Comparison of ENCODE assay signal across 8 mouse cellular contexts in genomic region chr4:53631316-53632010, GRCm38 (mm10). TPM values are rescaled to one million over a fixed set of nuclear protein-coding genes. Genes with fewer than 3 reads are reported as not detected.
DNase-seq lines count a peak whose midpoint lies in the region; ATAC-seq and TF ChIP-seq lines count a peak whose summit lies in the region.

Fsd1l (plus strand) TSS chr4:53631471.

- peaks cover 12% of the 10 kb centered on the region for H3K27me3 ChIP-seq in CH12.LX (replicated peaks)
- H3K27me3 ChIP-seq in forebrain, embryonic 12.5 days: peaks cover 4% of the 10 kb centered on the region; the same call in 1 of the 2 replicates
- no peaks in the 10 kb centered on the region for H3K27me3 ChIP-seq in heart, embryonic 16.5 days (ENCODE audit: control insufficient read depth, insufficient read depth, low read length)
- H3K27me3 ChIP-seq in liver, embryonic 15.5 days: peaks cover 26% of the 10 kb centered on the region
- no peaks in the 10 kb centered on the region for H3K27me3 ChIP-seq in neural tube, embryonic 12.5 days (replicated peaks)
- H3K27me3 ChIP-seq in stomach, postnatal 0 days (ENCODE audit: control insufficient read depth, insufficient read depth, low read length): no peaks in the 10 kb centered on the region

- no peaks in the 10 kb centered on the region for H3K36me3 ChIP-seq in CH12.LX (replicated peaks in 1 of 2; ENCODE audit: control insufficient read depth in 1 of 2, insufficient read depth in 1 of 2, low read length in 1 of 2)
- H3K36me3 ChIP-seq in forebrain, embryonic 12.5 days (replicated peaks): no peaks in the 10 kb centered on the region
- H3K36me3 ChIP-seq in heart, embryonic 16.5 days (ENCODE audit: control insufficient read depth, insufficient read depth): no peaks in the 10 kb centered on the region
- H3K36me3 ChIP-seq in liver, embryonic 15.5 days (replicated peaks): no peaks in the 10 kb centered on the region
- no peaks in the 10 kb centered on the region for H3K36me3 ChIP-seq in neural tube, embryonic 12.5 days
- no peaks in the 10 kb centered on the region for H3K36me3 ChIP-seq in stomach, postnatal 0 days (ENCODE audit: control insufficient read depth, insufficient read depth, low read length)

- TF ChIP-seq CTCF in CH12.LX (conservative IDR thresholded peaks at IDR 0.05 in 1 of 2, IDR thresholded peaks at IDR 0.05 in 1 of 2; ENCODE audit: low read depth in 2 of 2, low read length in 2 of 2): peak in 1 of 2 experiments; percentile 7; a peak in 1 of 4 replicates
- TF ChIP-seq CTCF in stomach, postnatal 0 days (IDR thresholded peaks at IDR 0.05; ENCODE audit: low read depth): peak; percentile 63

- no peak for TF ChIP-seq EP300 in CH12.LX (IDR thresholded peaks at IDR 0.05; ENCODE audit: low read length)
- no peak for TF ChIP-seq EP300 in stomach, postnatal 0 days (optimal IDR thresholded peaks at IDR 0.05)

- no peaks in the 10 kb centered on the region; a peak in 1 of 4 replicates for H3K4me1 ChIP-seq in CH12.LX (ENCODE audit: control insufficient read depth in 1 of 2, insufficient read depth in 2 of 2)
- peaks cover 44% of the 10 kb centered on the region for H3K4me1 ChIP-seq in forebrain, embryonic 12.5 days
- H3K4me1 ChIP-seq in heart, embryonic 16.5 days (ENCODE audit: control insufficient read depth, insufficient read depth, low read length): peaks cover 2% of the 10 kb centered on the region
- H3K4me1 ChIP-seq in liver, embryonic 15.5 days (replicated peaks): peaks cover 8% of the 10 kb centered on the region; the same call in 1 of the 2 replicates
- peaks cover 26% of the 10 kb centered on the region for H3K4me1 ChIP-seq in neural tube, embryonic 12.5 days
- H3K4me1 ChIP-seq in stomach, postnatal 0 days (replicated peaks; ENCODE audit: control insufficient read depth, insufficient read depth): no peaks in the 10 kb centered on the region

- no peak for TF ChIP-seq POLR2A in CH12.LX (IDR thresholded peaks at IDR 0.05; ENCODE audit: low read depth, low read length)

- in situ Hi-C loops in CH12.LX (cut with MboI; ENCODE audit: low pct_ligation_motif_present, low pct_unique_long_range_greater_than_20kb, low sequenced_read_pairs): no loop called here

- WGBS in forebrain, embryonic 12.5 days: under 1% methylated on average over 86 of the region's 88 CpGs
- under 1% methylated on average over 79 of the region's 88 CpGs for WGBS in heart, embryonic 16.5 days
- WGBS in liver, embryonic 15.5 days (ENCODE audit: insufficient replicate concordance): under 1% methylated on average over 84 of the region's 88 CpGs
- under 1% methylated on average over 63 of the region's 88 CpGs for WGBS in neural tube, embryonic 12.5 days
- WGBS in stomach, postnatal 0 days: under 1% methylated on average over 57 of the region's 88 CpGs

- H3K4me3 ChIP-seq in CH12.LX (replicated peaks in 1 of 3; ENCODE audit: low read depth in 2 of 3, low read length in 2 of 3, poor library complexity in 1 of 3): peak within 1 kb of the TSS; percentile 24 to 60 (median 54)
- peak within 1 kb of the TSS; percentile 91 for H3K4me3 ChIP-seq in forebrain, embryonic 12.5 days (replicated peaks)
- H3K4me3 ChIP-seq in heart, embryonic 16.5 days (ENCODE audit: low read length): peak within 1 kb of the TSS; percentile 87
- peak within 1 kb of the TSS; percentile 61 for H3K4me3 ChIP-seq in liver, embryonic 15.5 days (replicated peaks)
- peak within 1 kb of the TSS; percentile 86 for H3K4me3 ChIP-seq in neural tube, embryonic 12.5 days
- H3K4me3 ChIP-seq in stomach, postnatal 0 days (ENCODE audit: low read depth, low read length): peak within 1 kb of the TSS; percentile 78

- dilution Hi-C loops in CH12.LX (cut with MboI; ENCODE audit: extremely low pct_ligation_motif_present, extremely low pct_unique_long_range_greater_than_20kb, low sequenced_read_pairs): no loop called here

- peak; percentile 91 for ATAC-seq in forebrain, embryonic 12.5 days (ENCODE audit: low FRiP score)
- peak; percentile 79 for ATAC-seq in heart, embryonic 16.5 days (replicated peaks; ENCODE audit: extremely low read depth, insufficient read depth, low FRiP score)
- peak; percentile 81 for ATAC-seq in liver, embryonic 15.5 days (ENCODE audit: insufficient read depth)
- peak; percentile 91 for ATAC-seq in neural tube, embryonic 12.5 days (ENCODE audit: low FRiP score, low read depth)
- peak; percentile 88 for ATAC-seq in stomach, postnatal 0 days (ENCODE audit: low FRiP score, low TSS enrichment)

- DNase-seq in CH12.LX (ENCODE audit: extremely low read depth): peak; percentile 7
- DNase-seq in c-Kit-positive CD71-positive TER-119-positive erythroid progenitor cells, embryonic 14.5 days (ENCODE audit: low spot score): peak; percentile 12
- peak; percentile 71 to 83 for DNase-seq in kidney, postnatal 25 days
- DNase-seq in stomach, postnatal 0 days (ENCODE audit: low spot score): peak; percentile 82

- no peaks in the 10 kb centered on the region for H3K9me3 ChIP-seq in CH12.LX (replicated peaks; ENCODE audit: low read length)
- no peaks in the 10 kb centered on the region for H3K9me3 ChIP-seq in forebrain, embryonic 12.5 days
- no peaks in the 10 kb centered on the region for H3K9me3 ChIP-seq in heart, embryonic 16.5 days (replicated peaks; ENCODE audit: control insufficient read depth, low read length)
- H3K9me3 ChIP-seq in liver, embryonic 15.5 days (replicated peaks): no peaks in the 10 kb centered on the region
- no peaks in the 10 kb centered on the region for H3K9me3 ChIP-seq in neural tube, embryonic 12.5 days
- H3K9me3 ChIP-seq in stomach, postnatal 0 days (ENCODE audit: control insufficient read depth, low read length): no peaks in the 10 kb centered on the region

- H3K79me2 ChIP-seq in CH12.LX (replicated peaks; ENCODE audit: control insufficient read depth, extremely low read depth, insufficient read depth, poor library complexity, severe bottlenecking): no peaks in the 10 kb centered on the region

- no peak within 1 kb of the TSS for H3K27ac ChIP-seq in CH12.LX (ENCODE audit: insufficient read depth, low read depth)
- peak within 1 kb of the TSS; percentile 90 for H3K27ac ChIP-seq in forebrain, embryonic 12.5 days
- peak within 1 kb of the TSS; percentile 55 for H3K27ac ChIP-seq in heart, embryonic 16.5 days (ENCODE audit: low read length)
- H3K27ac ChIP-seq in liver, embryonic 15.5 days (replicated peaks): no peak within 1 kb of the TSS
- H3K27ac ChIP-seq in neural tube, embryonic 12.5 days: peak within 1 kb of the TSS; percentile 75
- peak within 1 kb of the TSS; percentile 69 for H3K27ac ChIP-seq in stomach, postnatal 0 days (replicated peaks)

- TF ChIP-seq RAD21 in CH12.LX (IDR thresholded peaks at IDR 0.05; ENCODE audit: low read depth, low read length): no peak; the same call in 1 of the 2 replicates

- H3K4me2 ChIP-seq in CH12.LX (ENCODE audit: insufficient read depth, low read depth, poor library complexity, severe bottlenecking): peak within 1 kb of the TSS; percentile 58
- H3K4me2 ChIP-seq in forebrain, embryonic 12.5 days: peak within 1 kb of the TSS; percentile 69
- peak within 1 kb of the TSS; percentile 83 for H3K4me2 ChIP-seq in heart, embryonic 16.5 days (ENCODE audit: low read depth, low read length)
- peak within 1 kb of the TSS; percentile 72 for H3K4me2 ChIP-seq in liver, embryonic 15.5 days
- peak within 1 kb of the TSS; percentile 71 for H3K4me2 ChIP-seq in neural tube, embryonic 12.5 days (replicated peaks)
- peak within 1 kb of the TSS; percentile 88 for H3K4me2 ChIP-seq in stomach, postnatal 0 days (replicated peaks; ENCODE audit: low read depth)

- no peak within 1 kb of the TSS for H3K9ac ChIP-seq in CH12.LX (ENCODE audit: insufficient read depth, low read depth)
- peak within 1 kb of the TSS; percentile 87 for H3K9ac ChIP-seq in forebrain, embryonic 12.5 days
- peak within 1 kb of the TSS; percentile 86 for H3K9ac ChIP-seq in heart, embryonic 16.5 days (ENCODE audit: low read length)
- peak within 1 kb of the TSS; percentile 32; the same call in 1 of the 2 replicates for H3K9ac ChIP-seq in liver, embryonic 15.5 days
- H3K9ac ChIP-seq in neural tube, embryonic 12.5 days: peak within 1 kb of the TSS; percentile 87
- peak within 1 kb of the TSS; percentile 80 for H3K9ac ChIP-seq in stomach, postnatal 0 days (ENCODE audit: low read length)

TF ChIP-seq in CH12.LX, 34 proteins besides CTCF, POLR2A, EP300 and RAD21:
- TF ChIP-seq TCF12 (IDR thresholded peaks at IDR 0.05; ENCODE audit: low read depth, low read length): no peak
- no peak for TF ChIP-seq IRF4 (IDR thresholded peaks at IDR 0.05; ENCODE audit: low read depth, low read length)
- TF ChIP-seq UBTF (IDR thresholded peaks at IDR 0.05; ENCODE audit: low read depth, low read length): peak; percentile 54; the same call in 1 of the 2 replicates
- TF ChIP-seq USF2 (conservative IDR thresholded peaks at IDR 0.05; ENCODE audit: low read depth, low read length): no peak
- TF ChIP-seq MEF2A (IDR thresholded peaks at IDR 0.05; ENCODE audit: borderline replicate concordance, low read depth, low read length): no peak
- peak; percentile 86 for TF ChIP-seq NRF1 (IDR thresholded peaks at IDR 0.05; ENCODE audit: low read depth, low read length)
- no peak for TF ChIP-seq USF1 (IDR thresholded peaks at IDR 0.05; ENCODE audit: low read depth, low read length)

RNA-seq across cellular contexts. Expression of gene Fsd1l, which starts in this region (rescaled TPM):
- total RNA-seq in CH12.LX (2012; rRNA removed) (0.25 and 0.38 TPM in 2 replicates), CH12.LX (2014; rRNA removed) (0.26 and 0.45 TPM in 2 replicates)
- polyA plus RNA-seq in CH12.LX (2012; ENCODE audit: insufficient read length, low read depth): 0.39 and 0.42 TPM in 2 replicates
- 47.2 and 52.2 TPM in 2 replicates for polyA plus RNA-seq in forebrain, embryonic 12.5 days (2016; fragmentation: Nextera tagmentation; extraction: Ambion mirVana)
- polyA plus RNA-seq in heart, embryonic 16.5 days (2015; fragmentation: Nextera tagmentation; extraction: Ambion mirVana): 9.4 and 10.0 TPM in 2 replicates
- 1.2 and 2.3 TPM in 2 replicates for polyA plus RNA-seq in liver, embryonic 15.5 days (2015; fragmentation: Nextera tagmentation; extraction: Ambion mirVana)
- polyA plus RNA-seq in neural tube, embryonic 12.5 days (2016; fragmentation: Nextera tagmentation; extraction: Ambion mirVana): 27.2 and 33.1 TPM in 2 replicates
- polyA plus RNA-seq in stomach, postnatal 0 days (2015; fragmentation: Nextera tagmentation; extraction: Ambion mirVana): 3.4 and 3.5 TPM in 2 replicates

Comparison
In these comparisons a context has a peak if more than half of its experiments do, and no peak if none do; other contexts are left out.
1. Peak in DNase-seq, H3K4me3 ChIP-seq and H3K4me2 ChIP-seq in CH12.LX; RNA of the gene not detected or under 1 TPM.
2. DNase-seq: peak in every context shown above with its lines; median percentile 82 in stomach, postnatal 0 days; 77 in kidney, postnatal 25 days; 12 in c-Kit-positive CD71-positive TER-119-positive erythroid progenitor cells, embryonic 14.5 days; 7 in CH12.LX.
3. H3K27ac ChIP-seq: peak in forebrain, embryonic 12.5 days (single experiment), heart, embryonic 16.5 days (single experiment), neural tube, embryonic 12.5 days (single experiment) and stomach, postnatal 0 days (single experiment); none in CH12.LX (single experiment) and liver, embryonic 15.5 days (single experiment).
4. Peak in every context shown above with its lines, with median percentiles within 50 percentile points of each other: H3K4me2 ChIP-seq, H3K4me3 ChIP-seq and ATAC-seq.